In the genomic region with DNA sequence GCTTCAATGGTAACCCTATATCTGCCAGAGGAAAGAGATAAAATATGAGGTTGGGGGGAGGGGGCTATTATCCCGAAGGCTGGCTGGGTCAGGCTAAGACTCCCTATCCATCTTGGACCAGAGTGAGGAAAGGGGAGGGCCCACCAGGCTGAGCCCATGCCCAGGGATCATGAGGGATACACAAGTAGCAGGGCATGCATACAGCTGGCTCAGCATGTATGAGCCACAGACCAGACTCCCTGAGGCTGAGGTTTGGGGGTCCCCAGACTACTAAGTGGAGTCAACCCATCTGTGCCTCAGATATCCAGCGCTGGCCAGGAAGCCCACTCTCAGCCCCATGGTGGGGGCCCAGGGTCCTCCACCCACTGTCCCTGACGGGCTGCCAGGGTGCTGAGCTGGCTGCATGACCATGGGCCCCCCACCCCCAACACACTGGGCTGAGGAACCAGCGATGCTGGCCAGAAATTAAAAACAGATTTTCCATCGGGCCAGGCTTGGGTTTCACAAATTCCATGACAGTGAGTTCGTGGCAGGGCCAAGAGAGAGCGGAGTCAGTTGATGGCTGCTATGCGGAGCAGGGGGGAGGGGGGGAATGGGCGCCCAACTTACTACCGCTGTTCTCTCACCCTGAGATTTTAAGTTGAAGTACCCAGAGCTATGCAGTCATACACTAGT, we compare ENCODE assay signal across 8 mouse cellular contexts. TPM values are rescaled to one million over a fixed set of nuclear protein-coding genes. Genes with fewer than 3 reads are reported as not detected.
DNase-seq lines count a peak whose midpoint lies in the region; ATAC-seq and TF ChIP-seq lines count a peak whose summit lies in the region.

No protein-coding gene starts in this region.

- no peaks in the 10 kb centered on the region for H3K27me3 ChIP-seq in lung, embryonic 15.5 days
- H3K27me3 ChIP-seq in embryonic facial prominence, embryonic 15.5 days: no peaks in the 10 kb centered on the region
- no peaks in the 10 kb centered on the region for H3K27me3 ChIP-seq in hindbrain, embryonic 11.5 days (ENCODE audit: control insufficient read depth, insufficient read depth, low read length)
- H3K27me3 ChIP-seq in midbrain, embryonic 16.5 days (ENCODE audit: control insufficient read depth, insufficient read depth, low read depth, low read length): no peaks in the 10 kb centered on the region

- 27% methylated on average over 10 of the region's 10 CpGs for WGBS in lung, embryonic 15.5 days
- WGBS in lung, adult 2 months: 44% methylated on average over 10 of the region's 10 CpGs
- 25% methylated on average over 10 of the region's 10 CpGs for WGBS in embryonic facial prominence, embryonic 15.5 days
- 71% methylated on average over 10 of the region's 10 CpGs for WGBS in hindbrain, embryonic 11.5 days
- 74% methylated on average over 10 of the region's 10 CpGs for WGBS in midbrain, embryonic 16.5 days

- H3K9me3 ChIP-seq in lung, embryonic 15.5 days: no peaks in the 10 kb centered on the region
- no peaks in the 10 kb centered on the region for H3K9me3 ChIP-seq in embryonic facial prominence, embryonic 15.5 days (replicated peaks)
- no peaks in the 10 kb centered on the region for H3K9me3 ChIP-seq in hindbrain, embryonic 11.5 days (ENCODE audit: control insufficient read depth, low read length)
- no peaks in the 10 kb centered on the region for H3K9me3 ChIP-seq in midbrain, embryonic 16.5 days (replicated peaks; ENCODE audit: control insufficient read depth, low read length, poor library complexity, severe bottlenecking)

- TF ChIP-seq POLR2A in lung, adult 2 months (IDR thresholded peaks at IDR 0.05; ENCODE audit: borderline replicate concordance, extremely low read depth, low read depth, low read length): no peak

- DNase-seq in lung, adult 2 months: no peak
- DNase-seq in hindbrain, embryonic 11.5 days (ENCODE audit: low spot score): no peak
- no peak for DNase-seq in layer of hippocampus, adult 9-10 months (ENCODE audit: low spot score)
- no peak for DNase-seq in right cerebral cortex, adult 18-20 months
- DNase-seq in adrenal gland, postnatal 10 days: no peak

- no peak for TF ChIP-seq CTCF in lung, adult 2 months (IDR thresholded peaks at IDR 0.05; ENCODE audit: insufficient read depth, low read length)

- peak; percentile 67 for ATAC-seq in lung, embryonic 15.5 days (ENCODE audit: borderline replicate concordance, extremely low read depth, low FRiP score, low TSS enrichment)
- ATAC-seq in embryonic facial prominence, embryonic 15.5 days (ENCODE audit: insufficient number of reproducible peaks, low FRiP score, low TSS enrichment, low read depth): peak; percentile 82
- peak; percentile 26; the same call in 1 of the 2 replicates for ATAC-seq in hindbrain, embryonic 11.5 days (ENCODE audit: low FRiP score)
- ATAC-seq in midbrain, embryonic 16.5 days: no peak; the same call in 1 of the 2 replicates

- H3K4me1 ChIP-seq in lung, embryonic 15.5 days: peaks cover 59% of the 10 kb centered on the region
- peaks cover 19% of the 10 kb centered on the region for H3K4me1 ChIP-seq in lung, adult 2 months (ENCODE audit: control insufficient read depth, insufficient read depth, low read length)
- H3K4me1 ChIP-seq in embryonic facial prominence, embryonic 15.5 days: peaks cover 65% of the 10 kb centered on the region
- H3K4me1 ChIP-seq in hindbrain, embryonic 11.5 days (replicated peaks; ENCODE audit: control insufficient read depth, insufficient read depth, low read length): peaks cover 6% of the 10 kb centered on the region; the same call in 1 of the 2 replicates
- H3K4me1 ChIP-seq in midbrain, embryonic 16.5 days (ENCODE audit: control insufficient read depth, insufficient read depth, low read length): peaks cover 51% of the 10 kb centered on the region

- H3K4me2 ChIP-seq in lung, embryonic 15.5 days: peak overlapping the region; percentile 0; the same call in 1 of the 2 replicates
- peak overlapping the region; percentile 38 for H3K4me2 ChIP-seq in embryonic facial prominence, embryonic 15.5 days (replicated peaks)
- H3K4me2 ChIP-seq in hindbrain, embryonic 11.5 days (replicated peaks; ENCODE audit: low read depth, low read length): no peak overlapping the region
- H3K4me2 ChIP-seq in midbrain, embryonic 16.5 days (ENCODE audit: low read length): no peak overlapping the region

- no peak overlapping the region for H3K4me3 ChIP-seq in lung, embryonic 15.5 days
- H3K4me3 ChIP-seq in lung, adult 2 months (replicated peaks; ENCODE audit: extremely low read depth, low read depth, low read length): no peak overlapping the region
- no peak overlapping the region for H3K4me3 ChIP-seq in embryonic facial prominence, embryonic 15.5 days (replicated peaks)
- H3K4me3 ChIP-seq in hindbrain, embryonic 11.5 days (ENCODE audit: low read depth, low read length): no peak overlapping the region
- no peak overlapping the region for H3K4me3 ChIP-seq in midbrain, embryonic 16.5 days (ENCODE audit: low read depth, low read length)

- H3K27ac ChIP-seq in lung, embryonic 15.5 days: peak overlapping the region; percentile 81
- H3K27ac ChIP-seq in embryonic facial prominence, embryonic 15.5 days (replicated peaks): peak overlapping the region; percentile 92
- no peak overlapping the region for H3K27ac ChIP-seq in hindbrain, embryonic 11.5 days (ENCODE audit: low read depth, low read length)
- no peak overlapping the region for H3K27ac ChIP-seq in midbrain, embryonic 16.5 days (ENCODE audit: low read length)

- peaks cover 20% of the 10 kb centered on the region for H3K36me3 ChIP-seq in lung, embryonic 15.5 days
- peaks cover 44% of the 10 kb centered on the region for H3K36me3 ChIP-seq in embryonic facial prominence, embryonic 15.5 days
- peaks cover 6% of the 10 kb centered on the region; the same call in 1 of the 2 replicates for H3K36me3 ChIP-seq in hindbrain, embryonic 11.5 days (ENCODE audit: control insufficient read depth, insufficient read depth, low read length)
- no peaks in the 10 kb centered on the region; the same call in 1 of the 2 replicates for H3K36me3 ChIP-seq in midbrain, embryonic 16.5 days (ENCODE audit: control insufficient read depth, insufficient read depth, low read length)

- no peak overlapping the region; the same call in 1 of the 2 replicates for H3K9ac ChIP-seq in lung, embryonic 15.5 days
- no peak overlapping the region for H3K9ac ChIP-seq in embryonic facial prominence, embryonic 15.5 days
- H3K9ac ChIP-seq in hindbrain, embryonic 11.5 days (ENCODE audit: low read depth, low read length): no peak overlapping the region
- 0 out of 2 replicates have a peak overlapping the region, but pooled peaks have one; percentile 7 for H3K9ac ChIP-seq in midbrain, embryonic 16.5 days (ENCODE audit: low read depth, low read length)

RNA-seq across cellular contexts. Expression of a gene that starts 7.4 kb away (rescaled TPM):
- 38.0 and 39.1 TPM in 2 replicates for polyA plus RNA-seq in lung, embryonic 15.5 days (2015; fragmentation: Nextera tagmentation; extraction: Ambion mirVana)
- 117 and 127 TPM in 2 replicates for polyA plus RNA-seq in lung, adult 2 months (2012; rRNA removed)
- polyA plus RNA-seq in embryonic facial prominence, embryonic 15.5 days (2015; fragmentation: Nextera tagmentation; extraction: Ambion mirVana): 42.3 and 43.7 TPM in 2 replicates
- polyA plus RNA-seq in hindbrain, embryonic 11.5 days (2014; fragmentation: Nextera tagmentation; extraction: Ambion mirVana): 52.9 and 53.1 TPM in 2 replicates
- polyA plus RNA-seq in midbrain, embryonic 16.5 days (2015; fragmentation: Nextera tagmentation; extraction: Ambion mirVana): 56.0 and 61.5 TPM in 2 replicates
- total RNA-seq in adrenal gland, postnatal 10 days (2021): 100 to 1,000 TPM in 1 of 2 experiments, 10 to 100 TPM in 1; 79.8 to 108 TPM

RNA-seq across cellular contexts. Expression of a gene that starts 34.3 kb away (rescaled TPM):
- polyA plus RNA-seq in lung, embryonic 15.5 days (2015; fragmentation: Nextera tagmentation; extraction: Ambion mirVana): 22.5 and 27.8 TPM in 2 replicates
- polyA plus RNA-seq in lung, adult 2 months (2012; rRNA removed): 141 and 163 TPM in 2 replicates
- 31.8 and 36.0 TPM in 2 replicates for polyA plus RNA-seq in embryonic facial prominence, embryonic 15.5 days (2015; fragmentation: Nextera tagmentation; extraction: Ambion mirVana)
- 34.1 and 38.8 TPM in 2 replicates for polyA plus RNA-seq in hindbrain, embryonic 11.5 days (2014; fragmentation: Nextera tagmentation; extraction: Ambion mirVana)
- polyA plus RNA-seq in midbrain, embryonic 16.5 days (2015; fragmentation: Nextera tagmentation; extraction: Ambion mirVana): 18.4 and 23.1 TPM in 2 replicates
- 10 to 100 TPM; 18.2 to 24.6 TPM for total RNA-seq in adrenal gland, postnatal 10 days (2021)

Comparison
In these comparisons a context has a peak if more than half of its experiments do, and no peak if none do; other contexts are left out.
1. H3K27ac ChIP-seq: peak in lung, embryonic 15.5 days (single experiment) and embryonic facial prominence, embryonic 15.5 days (single experiment); none in hindbrain, embryonic 11.5 days (single experiment) and midbrain, embryonic 16.5 days (single experiment).
2. H3K4me2 ChIP-seq: peak in lung, embryonic 15.5 days (single experiment) and embryonic facial prominence, embryonic 15.5 days (single experiment); none in hindbrain, embryonic 11.5 days (single experiment) and midbrain, embryonic 16.5 days (single experiment).